Mouse (Mus musculus): Measurements from ENCODE around the gene Rsrp1.
"Not testable (repeated sequence)": the region's sequence is repeated elsewhere in the genome, so short reads cannot be mapped to it uniquely, and the experiment has no call there.

Gene Rsrp1

DNA sequence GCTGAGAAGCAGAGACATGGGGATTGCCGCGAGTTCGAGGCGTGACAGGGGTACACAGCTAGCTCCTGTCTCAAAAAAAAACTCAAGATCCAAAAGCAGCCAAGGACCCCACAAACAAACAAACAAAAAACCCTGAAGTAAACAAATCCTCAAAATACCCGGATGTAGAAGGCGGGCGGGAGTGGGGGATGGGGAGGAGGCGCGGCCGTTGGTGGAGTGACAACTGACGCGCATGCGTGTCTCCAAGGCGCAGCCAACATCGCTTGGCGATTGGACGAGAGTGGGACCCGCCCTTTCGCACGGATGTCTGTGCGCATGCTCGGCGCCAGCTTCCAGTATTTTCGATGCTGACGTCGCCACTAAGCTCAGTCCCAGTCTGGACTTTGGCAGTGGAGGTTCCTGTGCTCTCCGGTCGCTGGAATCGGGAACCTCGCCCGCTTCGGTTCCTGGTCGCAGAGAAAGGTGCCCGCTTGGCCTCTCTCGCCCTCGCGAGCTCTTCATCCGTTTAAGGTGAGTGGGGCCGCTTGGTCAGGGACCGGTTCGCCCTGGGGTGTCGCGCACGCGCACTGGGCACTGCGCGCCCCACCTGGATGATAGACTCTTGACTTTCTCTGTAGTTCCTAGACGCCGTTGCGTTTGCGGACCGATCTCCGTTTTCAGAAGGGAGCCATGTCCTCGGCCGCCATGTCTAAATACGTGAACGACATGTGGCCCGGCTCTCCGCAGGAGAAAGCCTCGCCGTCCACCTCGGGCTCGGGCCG lies at the start of gene Rsrp1:
Rsrp1 (plus strand) TSS at position 335 of the 761 bp plus-strand sequence.
- DNase-seq (ENCODE audit: extremely low spot score): peak; percentile 96

DNA sequence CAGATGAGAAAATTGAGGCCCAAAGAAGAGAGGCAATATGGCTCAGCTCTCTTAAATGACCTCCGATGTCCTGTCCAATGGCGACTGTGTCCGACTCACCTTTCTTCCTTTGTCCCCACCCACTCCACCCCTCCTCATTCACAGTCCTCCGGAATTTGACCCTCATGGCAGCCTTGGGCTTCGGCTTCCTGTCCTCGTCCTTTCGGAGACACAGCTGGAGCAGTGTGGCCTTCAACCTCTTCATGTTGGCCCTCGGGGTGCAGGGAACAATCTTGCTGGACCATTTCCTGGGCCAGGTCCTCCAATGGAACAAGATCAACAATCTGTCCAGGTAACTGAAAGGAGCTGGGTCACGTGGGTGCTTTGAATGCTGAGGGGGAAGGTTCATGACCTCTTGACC lies 47.2 kb upstream of the Rsrp1 start:
- no peak for DNase-seq (ENCODE audit: extremely low spot score)

DNA sequence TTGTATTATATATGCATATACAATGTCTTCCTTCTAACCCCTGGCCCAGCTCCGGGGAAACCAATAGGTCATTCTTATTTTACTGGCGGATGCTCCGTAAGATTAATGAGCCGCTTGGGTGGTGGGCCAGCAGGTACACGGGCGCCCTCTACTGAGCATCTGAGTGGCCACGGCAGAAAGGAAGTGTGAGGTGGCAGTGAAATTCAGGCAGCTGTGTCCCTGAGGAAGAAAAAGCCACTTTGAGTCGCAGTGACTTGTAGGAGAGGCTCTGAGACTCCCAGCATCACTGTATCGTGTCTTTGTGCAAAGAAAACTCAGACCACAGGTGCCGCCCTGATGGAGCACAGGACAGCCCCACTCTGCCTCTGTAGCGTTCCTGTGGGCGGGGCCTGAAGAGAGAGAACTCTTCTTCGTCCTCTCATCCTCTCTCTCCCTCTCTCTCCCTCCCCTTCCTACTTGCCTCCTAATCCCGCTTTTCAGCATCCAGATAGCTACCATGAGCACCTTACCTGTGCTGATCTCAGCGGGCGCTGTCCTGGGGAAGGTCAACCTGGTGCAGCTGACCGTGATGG lies 43.9 kb upstream of the Rsrp1 start:
- DNase-seq (ENCODE audit: extremely low spot score): peak; percentile 81

- no peak for DNase-seq (ENCODE audit: extremely low spot score)
These were observed 43.4 kb upstream of the Rsrp1 start for GRCm38 (mm10) chr4:134880041-134880440.

DNA sequence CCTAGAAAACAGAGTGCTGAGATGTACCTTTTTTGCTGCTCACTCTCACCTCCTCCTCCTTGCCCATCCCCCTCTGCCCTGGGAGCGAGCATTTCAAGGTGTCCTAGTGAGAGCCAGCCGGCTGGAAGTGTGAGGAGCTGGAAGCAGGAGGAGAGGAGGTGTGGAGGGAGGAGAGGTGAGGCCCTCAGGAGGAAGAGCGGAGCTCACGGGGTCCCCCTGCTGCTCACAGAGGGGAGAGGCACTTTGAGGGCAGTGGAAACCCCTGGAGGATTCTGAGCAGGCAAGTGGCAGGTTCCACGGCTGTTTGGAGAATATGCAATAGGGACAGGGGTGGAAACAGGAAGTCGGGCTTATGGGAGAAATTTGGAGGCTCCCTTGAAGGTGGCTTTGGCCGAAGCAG lies 40.1 kb upstream of the Rsrp1 start:
- DNase-seq (ENCODE audit: extremely low spot score): no peak

- DNase-seq (ENCODE audit: extremely low spot score): no peak
These were observed 39.6 kb upstream of the Rsrp1 start for GRCm38 (mm10) chr4:134883808-134884207.

DNA sequence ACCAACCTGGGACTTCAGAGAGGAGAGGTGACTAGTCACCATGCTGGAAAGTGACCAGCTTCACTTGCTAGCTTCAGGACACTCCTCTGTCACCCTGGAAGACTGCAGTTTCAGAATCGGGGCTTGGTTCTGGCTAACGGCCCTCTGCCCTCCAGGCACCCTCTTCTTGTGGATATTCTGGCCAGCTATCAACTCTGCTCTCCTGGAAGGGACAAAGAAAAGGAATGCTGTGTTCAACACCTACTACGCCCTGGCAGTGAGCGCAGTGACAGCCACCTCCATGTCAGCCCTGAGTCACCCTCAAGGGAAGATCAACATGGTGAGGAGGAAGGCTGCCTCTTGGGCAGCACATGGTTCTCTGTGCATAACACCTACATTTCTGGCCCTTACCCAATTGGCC lies 39.0 kb upstream of the Rsrp1 start:
- no peak for DNase-seq (ENCODE audit: extremely low spot score)

DNA sequence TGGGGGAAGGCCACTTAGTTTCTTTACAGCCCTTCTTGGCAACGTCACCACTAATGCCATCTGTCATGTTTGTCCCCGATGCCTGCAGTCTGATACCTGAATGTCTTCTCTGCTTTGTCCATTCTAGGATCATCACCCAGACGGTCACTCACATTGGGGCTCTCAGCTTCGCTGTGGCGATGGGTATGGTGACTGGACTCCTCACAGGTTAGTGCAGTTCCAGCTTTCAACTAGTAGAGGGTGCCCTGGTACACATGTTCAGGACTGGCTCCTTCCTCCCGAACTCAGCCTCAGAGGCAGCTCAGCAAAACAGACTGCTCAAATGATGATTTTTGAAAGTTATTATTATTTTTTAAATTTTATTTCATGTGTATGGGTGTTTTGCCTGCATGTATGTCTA lies 31.3 kb upstream of the Rsrp1 start:
- DNase-seq (ENCODE audit: extremely low spot score): no peak

DNA sequence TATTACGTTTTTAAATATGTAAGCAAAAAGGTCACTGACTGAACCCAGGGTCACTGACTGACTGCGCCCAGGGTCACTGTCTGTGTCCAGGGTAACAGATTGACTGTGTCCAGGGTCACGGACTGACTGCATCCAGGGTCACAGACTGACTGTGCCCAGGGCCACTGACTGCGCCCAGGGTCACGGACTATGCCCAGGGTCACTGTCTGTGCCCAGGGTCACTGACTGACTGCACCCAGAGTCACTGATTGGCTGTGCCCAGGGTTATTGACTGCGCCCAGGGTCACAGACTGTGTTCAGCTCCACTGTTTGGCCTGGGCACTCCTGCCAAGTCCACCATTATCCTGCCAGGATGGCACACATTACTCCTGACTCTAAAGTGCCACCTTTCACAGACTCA lies 26.1 kb upstream of the Rsrp1 start:
- DNase-seq (ENCODE audit: extremely low spot score): no peak

DNA sequence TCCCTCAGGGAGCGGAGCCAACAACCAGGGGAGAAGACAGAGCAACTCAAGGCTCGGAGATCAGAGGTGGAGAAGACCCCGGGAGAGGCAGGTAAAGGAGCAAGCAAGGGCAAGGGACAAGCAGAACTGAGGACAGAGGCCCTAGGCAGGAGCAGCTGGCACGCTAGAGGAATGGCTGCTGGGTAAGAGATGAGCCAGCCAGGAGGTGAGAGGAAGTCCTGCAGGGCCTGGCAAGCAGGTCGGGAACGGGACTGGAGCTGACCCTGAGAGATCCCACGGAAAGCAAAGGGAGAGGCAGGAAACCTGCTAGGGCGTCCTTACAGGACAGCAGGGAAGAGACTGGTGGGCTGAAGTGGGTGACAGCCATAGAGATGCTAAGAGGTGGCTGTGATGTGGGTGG lies 22.3 kb upstream of the Rsrp1 start:
- DNase-seq (ENCODE audit: extremely low spot score): no peak

GRCm38 (mm10) chr4:134903046-134903445 lies 20.3 kb upstream of the Rsrp1 start:
- DNase-seq (ENCODE audit: extremely low spot score): no peak

- DNase-seq (ENCODE audit: extremely low spot score): not testable (repeated sequence)
These were observed 12.0 kb upstream of the Rsrp1 start for GRCm38 (mm10) chr4:134911406-134911805.

- peak; percentile 68 for DNase-seq (ENCODE audit: extremely low spot score)
These were observed 10.0 kb upstream of the Rsrp1 start for GRCm38 (mm10) chr4:134913413-134913812.

DNA sequence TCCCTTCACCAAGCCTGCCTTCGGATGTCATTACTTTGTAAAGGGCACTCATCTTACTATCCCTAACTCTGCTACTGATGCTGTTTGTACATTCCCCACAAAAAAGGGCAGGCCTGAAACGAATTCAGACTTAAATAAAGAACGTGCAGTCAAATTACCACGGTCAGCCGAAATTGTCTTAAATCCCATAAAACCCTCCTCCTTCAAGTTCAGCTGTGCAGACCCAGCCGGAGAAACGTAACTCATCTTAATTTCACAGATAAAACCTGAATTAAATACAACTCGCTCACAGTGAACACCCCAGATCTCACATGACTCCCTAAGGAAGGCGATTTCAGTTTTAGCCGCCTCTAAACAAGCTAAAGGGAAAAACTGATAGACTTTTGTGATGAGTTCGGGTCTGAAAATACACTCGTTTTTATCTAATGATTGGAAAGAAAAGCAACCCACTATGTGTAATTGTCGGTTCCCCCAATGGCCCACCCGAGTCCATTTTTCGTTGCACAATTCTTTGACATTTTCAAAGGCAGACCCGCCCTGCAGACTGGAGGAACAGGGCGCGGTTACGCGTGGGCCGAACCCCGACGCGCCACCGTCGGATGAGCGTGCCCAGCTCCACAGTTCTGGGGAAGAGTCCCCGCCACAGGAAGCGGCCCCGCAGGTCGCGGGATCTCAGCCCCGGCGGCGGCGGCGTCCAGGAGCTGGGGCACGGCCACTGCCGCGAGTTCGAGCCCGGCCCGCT lies 9.1 kb upstream of the Rsrp1 start:
- peak; percentile 16 for DNase-seq (ENCODE audit: extremely low spot score)

GRCm38 (mm10) chr4:134914864-134915209 lies 8.6 kb upstream of the Rsrp1 start, which contains the start of gene Tmem50a:
Gene Tmem50a (minus strand): TSS chr4:134915024.
- peak; percentile 92 for DNase-seq (ENCODE audit: extremely low spot score)

GRCm38 (mm10) chr4:134915223-134916050 lies 8.0 kb upstream of the Rsrp1 start:
- no peak for DNase-seq (ENCODE audit: extremely low spot score)

- no peak for DNase-seq (ENCODE audit: extremely low spot score)
These were observed 6.2 kb upstream of the Rsrp1 start for GRCm38 (mm10) chr4:134917194-134917593.

GRCm38 (mm10) chr4:134918381-134918780 lies 5.0 kb upstream of the Rsrp1 start:
- no peak for DNase-seq (ENCODE audit: extremely low spot score)

GRCm38 (mm10) chr4:134919733-134920540 lies 3.5 kb upstream of the Rsrp1 start:
- no peak for DNase-seq (ENCODE audit: extremely low spot score)

- no peak for DNase-seq (ENCODE audit: extremely low spot score)
These were observed 2.8 kb upstream of the Rsrp1 start for GRCm38 (mm10) chr4:134920631-134921030.

DNA sequence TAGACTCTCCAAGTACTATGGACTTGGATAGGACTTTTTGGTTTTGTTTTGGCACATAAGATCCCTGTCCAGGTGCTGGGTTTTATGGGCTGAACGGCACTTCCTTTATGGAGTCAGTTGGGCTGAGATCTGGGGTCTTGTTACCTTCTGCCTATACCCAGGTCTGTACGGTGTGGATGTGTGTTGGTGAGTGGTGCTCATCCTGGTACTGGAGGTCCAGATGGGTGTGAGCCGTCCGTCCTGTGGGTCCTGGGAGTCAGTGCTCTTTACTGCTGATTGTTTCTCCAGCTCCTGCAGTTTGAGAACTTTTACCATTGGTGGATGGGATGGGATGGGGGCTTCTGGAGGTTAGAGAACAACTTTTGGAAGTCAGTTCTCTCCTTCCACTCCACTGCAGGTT lies 1.7 kb upstream of the Rsrp1 start:
- DNase-seq (ENCODE audit: extremely low spot score): no peak
